Mouse (Mus musculus) megakaryocyte-erythroid progenitor cell, adult 5-6 weeks (primary cell): ENCODE results near the gene Myzap. TPM values are rescaled to one million over a fixed set of nuclear protein-coding genes. Genes with fewer than 3 reads are reported as not detected.
A peak's percentile ranks its signal among the peaks of the same experiment; 100 is the strongest.
"Not testable (repeated sequence)": the region's sequence is repeated elsewhere in the genome, so short reads cannot be mapped to it uniquely, and the experiment has no call there.

Source experiments
- ATAC-seq: replicated peaks from 2 replicates; pipeline ENCODE4 v1.8.0; 2016; ENCODE audit warnings: mild to moderate bottlenecking, inconsistent platforms; ENCODE audit not compliant: severe bottlenecking, poor library complexity, low FRiP score, low TSS enrichment
- total RNA-seq, 2 experiments: library from RNA; stranded (forward) in 1 of 2; stranded (reverse) in 1 of 2; fragments of 200-1000, 215-1000 nt in 1 of 2; fragments of >200 nt in 1 of 2; fragmentation: Nextera tagmentation in 1 of 2; gene quantifications; 2 replicates each; pipeline ENCODE4 v1.2.3; 2014 to 2017

Gene Myzap
- total RNA-seq (2014; fragmentation: Nextera tagmentation) (not detected in 2 replicates), total RNA-seq (2017) (not detected in 2 replicates)

DNA sequence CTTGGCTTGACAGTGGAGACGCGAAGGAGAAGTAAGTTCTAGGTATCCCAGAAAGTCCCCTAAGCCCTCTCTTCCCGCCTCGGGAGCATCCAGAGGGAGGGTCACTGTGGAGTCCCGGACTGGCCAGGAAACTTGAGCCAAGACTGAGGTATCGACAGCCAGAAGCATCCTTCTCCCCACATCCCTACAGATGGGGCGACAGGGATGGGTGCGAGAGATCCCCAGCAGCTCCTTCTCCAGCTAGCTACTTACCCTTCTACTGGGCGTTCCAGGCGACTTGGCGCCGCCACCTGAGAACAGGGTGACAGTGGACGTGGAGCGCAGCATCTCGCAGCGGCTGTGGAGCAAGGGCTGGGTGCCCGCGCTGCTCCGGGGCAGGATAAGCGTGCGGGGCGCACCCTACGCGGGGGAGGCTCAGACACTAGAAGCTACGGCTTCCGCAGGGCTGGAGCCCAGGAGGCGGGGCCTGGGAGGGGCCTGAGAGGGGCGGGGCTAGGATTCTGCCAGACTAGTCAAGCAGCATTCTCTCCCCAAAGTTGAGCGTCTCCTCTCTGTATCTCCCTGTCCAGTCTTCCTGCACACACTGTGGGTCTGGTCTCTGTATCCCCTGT, at the start of gene Myzap:
TSS of gene Myzap (minus strand) at position 423 of the 611 bp plus-strand sequence.
- ATAC-seq, result peak; percentile 99

GRCm38 (mm10) chr9:71640361-71640927, 48.3 kb upstream of the Myzap start:
- no peak for ATAC-seq

DNA sequence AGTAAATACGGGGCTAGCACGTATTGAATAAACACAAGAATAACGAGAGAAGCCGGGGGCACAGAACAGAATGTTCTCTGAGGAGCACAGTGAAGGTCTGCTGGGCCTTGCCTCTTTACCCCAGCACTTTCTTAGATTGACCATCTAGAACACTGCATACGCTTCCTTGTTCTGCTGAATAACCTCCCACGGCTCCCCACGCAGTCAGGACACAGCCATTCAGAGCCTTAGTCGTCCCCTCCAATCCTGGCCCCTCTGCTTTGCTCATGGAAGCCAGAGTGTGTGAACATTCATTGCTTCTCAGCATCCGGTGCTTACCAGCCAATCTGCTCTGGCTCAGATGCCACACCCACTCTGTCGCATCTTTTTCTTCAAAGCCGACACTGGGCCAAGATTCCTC, 46.0 kb upstream of the Myzap start:
- ATAC-seq, result no peak

DNA sequence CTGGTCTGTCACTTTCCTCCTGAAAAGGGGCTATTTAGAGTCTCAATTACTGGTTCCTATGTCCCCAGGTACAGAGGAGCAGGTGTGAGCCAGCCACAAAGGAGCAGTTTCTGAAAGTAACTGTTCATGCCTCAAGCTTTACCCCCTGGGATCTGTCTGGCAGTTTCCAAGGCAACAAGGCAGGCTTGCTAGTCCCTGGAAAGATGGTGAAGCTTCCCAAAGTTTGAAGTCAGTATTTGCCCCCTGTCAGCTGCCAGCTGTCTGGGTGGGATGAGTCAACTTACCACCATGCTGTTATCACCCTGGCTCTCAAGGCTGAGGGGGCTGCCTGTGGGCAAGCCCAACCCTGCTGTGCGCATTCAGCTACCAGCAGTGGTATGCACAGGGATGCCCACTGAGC, 44.7 kb upstream of the Myzap start:
- no peak for ATAC-seq

- ATAC-seq, result no peak
Observed at GRCm38 (mm10) chr9:71635627-71636026, 43.5 kb upstream of the Myzap start.

- no peak for ATAC-seq
Observed at GRCm38 (mm10) chr9:71634916-71635315, 42.8 kb upstream of the Myzap start.

- ATAC-seq, result no peak
Observed at GRCm38 (mm10) chr9:71628921-71629320, 36.8 kb upstream of the Myzap start.

DNA sequence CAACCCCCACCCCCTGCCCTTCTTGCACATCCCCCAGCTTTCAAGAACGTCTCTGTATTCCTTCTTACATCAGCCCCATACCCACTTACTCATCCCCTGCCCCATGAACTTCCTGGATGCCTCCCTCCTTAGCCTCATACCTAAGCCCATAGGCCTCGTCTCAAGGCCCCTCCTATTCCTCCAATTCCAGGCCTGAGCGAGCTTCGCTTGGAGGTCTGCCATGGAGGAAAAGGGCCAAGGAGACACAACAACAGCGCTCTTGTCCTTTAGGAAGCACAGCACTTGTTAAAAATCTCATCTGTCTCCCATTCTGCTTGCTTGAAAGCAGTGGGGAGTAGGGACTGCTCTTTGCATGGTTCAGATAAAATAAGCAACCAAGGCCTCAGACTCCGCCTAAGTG, 36.1 kb upstream of the Myzap start:
- ATAC-seq, result no peak

DNA sequence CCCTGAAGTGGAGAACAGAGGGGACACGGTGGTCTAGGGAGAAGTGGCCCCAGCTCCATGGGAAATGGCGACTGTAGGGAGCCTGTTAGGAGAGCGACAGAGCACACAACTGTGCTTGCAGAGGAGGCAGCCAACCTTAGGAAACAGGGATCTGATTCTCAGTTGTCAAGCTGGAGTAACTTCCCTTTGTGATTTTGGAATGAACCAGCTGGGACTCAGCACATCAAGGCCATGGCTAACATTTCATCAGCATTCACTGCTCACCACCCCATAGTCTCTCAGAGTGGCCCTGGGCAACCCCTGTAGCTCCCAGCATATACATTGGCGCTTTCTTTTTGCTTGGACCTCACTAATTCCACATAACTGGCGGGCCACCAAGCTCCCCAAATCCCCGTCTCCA, 33.8 kb upstream of the Myzap start:
- ATAC-seq, result no peak

GRCm38 (mm10) chr9:71624793-71625495, 32.8 kb upstream of the Myzap start:
- peak; percentile 67; the same call in 1 of the 2 replicates for ATAC-seq

- peak; percentile 92 for ATAC-seq
Observed at GRCm38 (mm10) chr9:71623871-71624569, 31.9 kb upstream of the Myzap start.

GRCm38 (mm10) chr9:71622593-71622992, 30.4 kb upstream of the Myzap start:
- ATAC-seq, result no peak

- no peak for ATAC-seq
Observed at GRCm38 (mm10) chr9:71621968-71622367, 29.8 kb upstream of the Myzap start.

- not testable (repeated sequence) for ATAC-seq
Observed at GRCm38 (mm10) chr9:71620116-71620515, 28.0 kb upstream of the Myzap start.

GRCm38 (mm10) chr9:71617363-71617762, 25.2 kb upstream of the Myzap start:
- 0 out of 2 replicates have a peak, but pooled peaks have one; percentile 53 for ATAC-seq

DNA sequence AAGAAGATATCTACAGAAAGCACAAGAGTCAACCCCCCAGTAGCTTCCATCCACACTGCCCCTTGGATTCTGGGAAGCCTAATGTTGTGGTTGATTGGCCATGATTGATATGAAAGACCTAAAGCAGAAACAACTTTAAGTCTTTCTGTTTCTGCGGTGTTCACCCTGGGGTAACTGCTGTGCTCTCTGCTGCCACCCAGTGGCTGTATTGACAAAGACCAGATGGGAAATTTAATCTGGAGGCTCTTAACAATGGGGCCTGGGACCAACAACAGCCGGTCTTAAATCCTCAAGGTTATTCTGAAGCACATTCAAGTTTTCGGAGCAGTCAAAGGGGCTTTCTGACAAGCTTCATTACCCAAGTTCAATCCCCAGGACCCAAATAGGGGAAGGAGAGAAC, 24.0 kb upstream of the Myzap start:
- ATAC-seq, result peak; percentile 78; the same call in 1 of the 2 replicates

GRCm38 (mm10) chr9:71614643-71615042, 22.5 kb upstream of the Myzap start:
- ATAC-seq, result no peak

GRCm38 (mm10) chr9:71612981-71613380, 20.8 kb upstream of the Myzap start:
- ATAC-seq, result no peak

DNA sequence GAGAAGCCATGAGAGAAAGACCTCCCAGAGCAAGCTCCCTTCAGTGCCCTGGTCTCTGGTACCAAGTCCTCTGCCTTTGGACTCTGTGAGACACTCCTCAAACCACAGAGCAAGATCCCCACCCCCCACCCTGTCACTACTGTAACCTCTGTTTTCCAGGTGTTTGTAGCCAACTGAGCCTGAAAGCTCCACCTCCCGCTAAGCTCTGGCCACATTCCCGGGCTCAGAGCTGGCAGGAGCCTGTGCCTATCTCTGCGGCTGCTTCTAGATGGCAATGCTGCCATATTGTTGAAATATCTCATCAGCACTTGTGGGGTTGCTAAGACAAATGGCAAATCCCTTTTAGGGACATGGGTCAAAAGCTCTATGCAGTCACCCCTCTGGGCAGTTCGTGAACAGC, 19.7 kb upstream of the Myzap start:
- ATAC-seq, result no peak

- ATAC-seq, result no peak
Observed at GRCm38 (mm10) chr9:71609010-71609409, 16.9 kb upstream of the Myzap start.
